Mouse (Mus musculus): ENCODE results near the gene Atad5.
"Not testable (repeated sequence)": the region's sequence is repeated elsewhere in the genome, so short reads cannot be mapped to it uniquely, and the experiment has no call there.

Gene Atad5

GRCm38 (mm10) chr11:80081786-80082319 lies 7.3 kb upstream of the Atad5 start:
- DNase-seq (ENCODE audit: low spot score), result no peak

DNA sequence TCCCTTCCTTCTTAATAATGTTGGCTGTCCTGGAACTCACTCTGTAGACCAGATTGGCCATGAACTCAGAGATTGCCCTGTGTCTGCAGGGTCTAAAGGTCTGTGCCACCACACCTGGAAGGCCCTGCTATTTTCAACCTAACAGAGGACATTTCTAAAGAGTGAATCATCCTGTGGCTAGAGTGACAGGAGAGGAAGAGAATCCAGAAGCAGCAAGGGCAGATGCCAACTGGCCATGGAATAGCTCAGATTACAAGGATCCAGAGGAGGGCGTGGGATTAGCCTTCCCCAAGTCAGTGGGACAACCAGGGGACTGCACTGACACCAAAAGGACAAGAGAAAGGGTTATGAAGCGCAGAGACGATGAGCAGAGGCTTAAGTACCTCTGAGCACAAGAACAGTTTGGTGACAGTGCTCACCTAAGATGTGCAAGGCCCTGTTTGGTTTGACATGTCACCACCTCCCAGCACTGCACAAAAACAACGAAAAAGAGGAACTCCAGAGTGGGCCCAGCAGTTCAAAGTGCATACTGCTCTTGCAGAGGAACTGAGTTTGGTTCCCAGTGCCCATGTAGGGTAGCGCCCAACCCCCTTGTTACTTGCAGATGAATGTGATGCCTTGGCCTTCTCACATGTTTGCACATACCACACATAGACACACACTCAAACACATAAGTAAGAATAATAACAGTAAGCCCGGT lies 3.7 kb upstream of the Atad5 start:
- no peak for DNase-seq (ENCODE audit: low spot score)

GRCm38 (mm10) chr11:80086844-80087243 lies 2.4 kb upstream of the Atad5 start:
- DNase-seq (ENCODE audit: low spot score), result peak; percentile 94

- peak; percentile 38 for DNase-seq (ENCODE audit: low spot score)
These were observed 616 bp downstream of the Atad5 start for GRCm38 (mm10) chr11:80089817-80090214.

- no peak for DNase-seq (ENCODE audit: low spot score)
These were observed 1.5 kb downstream of the Atad5 start for GRCm38 (mm10) chr11:80090555-80091164.

GRCm38 (mm10) chr11:80098444-80099056 lies 9.3 kb downstream of the Atad5 start:
- no peak for DNase-seq (ENCODE audit: low spot score)

GRCm38 (mm10) chr11:80101298-80101697 lies 12.1 kb downstream of the Atad5 start:
- DNase-seq (ENCODE audit: low spot score), result no peak

DNA sequence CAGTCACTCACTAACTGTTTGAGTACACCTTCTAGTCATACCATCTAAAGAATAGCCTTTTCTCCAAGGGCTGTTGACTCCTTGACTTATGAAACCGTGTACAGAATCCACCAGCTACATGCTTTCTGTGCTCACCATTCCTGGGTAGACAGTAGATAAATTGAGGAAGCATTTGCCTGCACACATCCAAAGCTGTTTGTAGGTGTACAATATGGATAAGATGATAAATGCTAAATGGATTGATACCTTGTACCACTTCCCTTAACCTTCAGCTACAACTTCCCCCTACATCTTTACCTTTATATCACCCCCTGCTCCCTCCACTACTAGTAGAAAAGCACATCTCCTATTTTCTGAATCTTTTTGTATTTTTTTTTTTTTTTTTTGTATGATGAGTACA lies 15.2 kb downstream of the Atad5 start:
- no peak for DNase-seq (ENCODE audit: low spot score)

- DNase-seq (ENCODE audit: low spot score), result no peak
These were observed 27.2 kb downstream of the Atad5 start for GRCm38 (mm10) chr11:80116411-80116810.

- no peak for DNase-seq (ENCODE audit: low spot score)
These were observed 42.9 kb downstream of the Atad5 start for GRCm38 (mm10) chr11:80132050-80132449.

DNA sequence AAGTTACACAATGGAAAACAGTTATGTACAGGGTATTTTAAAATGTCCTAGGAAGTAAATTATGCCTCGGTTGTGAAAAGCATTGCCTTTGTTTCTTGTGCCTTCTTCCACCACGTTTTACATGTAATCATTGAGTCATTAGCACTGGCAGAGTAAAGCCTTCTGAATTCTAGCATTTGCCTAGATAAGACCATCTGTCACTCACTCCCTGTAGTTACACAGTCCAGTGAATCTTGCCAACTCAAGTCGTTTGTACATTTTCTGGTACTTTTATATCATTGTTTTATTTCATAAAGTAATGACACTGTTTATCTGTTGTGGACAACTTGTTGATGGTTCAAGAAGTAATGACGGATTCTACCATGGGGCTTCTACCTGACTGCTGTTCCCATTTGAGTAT lies 45.5 kb downstream of the Atad5 start:
- no peak for DNase-seq (ENCODE audit: low spot score)

DNA sequence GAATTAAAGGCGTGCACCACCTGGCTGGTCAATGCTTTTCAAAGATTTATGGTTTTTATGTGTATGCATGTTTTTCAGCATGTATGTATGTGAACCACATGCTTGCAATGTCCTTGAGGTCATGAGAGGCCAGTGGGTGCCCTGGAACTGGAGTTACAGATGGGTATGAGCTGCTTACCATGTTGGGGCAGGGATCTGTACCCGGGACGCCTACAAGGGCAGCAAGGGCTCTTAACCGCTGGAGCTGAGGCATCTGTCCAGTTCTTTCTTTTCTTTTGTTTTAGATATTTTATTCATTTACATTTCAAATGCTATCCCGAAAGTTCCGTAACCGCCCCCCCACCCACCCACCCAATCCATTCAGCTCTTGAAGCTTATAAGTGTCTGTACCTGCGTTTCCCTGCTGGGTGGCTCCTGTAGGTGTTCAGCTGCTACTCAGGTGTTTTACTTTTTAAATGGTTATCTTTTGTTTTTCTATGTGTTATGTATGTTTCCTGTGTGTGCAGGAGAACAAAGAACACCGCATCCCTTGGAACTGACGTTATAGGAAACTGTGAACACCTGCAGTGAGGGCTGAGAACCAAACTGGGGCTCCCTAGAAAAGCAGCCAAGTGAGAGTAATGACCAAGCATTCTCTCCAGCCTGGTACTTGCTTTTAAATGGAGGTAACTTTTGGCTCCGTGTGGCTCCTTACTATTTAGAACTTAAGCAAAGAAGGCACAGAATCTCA lies 46.9 kb downstream of the Atad5 start:
- DNase-seq (ENCODE audit: low spot score), result no peak

- no peak for DNase-seq (ENCODE audit: low spot score)
These were observed 47.6 kb downstream of the Atad5 start for GRCm38 (mm10) chr11:80136786-80137185.

- DNase-seq (ENCODE audit: low spot score), result no peak
These were observed 48.6 kb downstream of the Atad5 start for GRCm38 (mm10) chr11:80137773-80138172.

DNA sequence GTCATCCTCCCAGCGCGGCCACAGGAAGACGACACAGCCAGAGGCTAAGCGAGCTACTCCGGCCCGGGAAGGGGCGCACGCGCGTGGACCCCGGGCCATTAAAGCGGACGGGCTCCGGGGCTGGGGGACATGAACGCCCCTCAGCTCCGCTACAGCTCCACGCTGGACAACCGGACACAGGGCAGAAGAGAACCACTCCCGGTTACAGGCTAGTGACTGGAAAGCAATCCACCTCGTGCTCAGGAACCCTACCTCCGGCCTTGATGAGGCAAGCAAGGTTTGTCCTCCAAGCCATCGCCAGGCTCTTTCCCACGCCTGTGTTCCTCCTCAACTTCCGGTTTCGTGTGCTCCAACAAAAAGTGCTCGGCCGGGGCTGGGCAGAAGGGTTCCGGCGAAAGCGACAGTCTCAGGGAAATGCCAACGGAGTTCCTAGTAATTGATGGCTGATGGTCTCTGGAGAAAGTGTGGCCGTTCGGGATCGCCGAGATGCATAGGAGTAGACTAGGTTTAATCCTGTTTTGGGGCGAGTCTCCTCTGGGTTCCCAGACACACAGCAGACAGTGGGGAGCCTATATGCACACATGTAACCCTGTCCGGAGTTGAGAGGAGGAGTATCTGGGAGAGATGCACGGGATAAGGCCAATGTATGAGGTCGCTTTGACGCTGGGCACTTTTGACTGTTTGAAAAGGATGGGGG lies 52.8 kb downstream of the Atad5 start, which contains the start of gene Tefm:
Tefm (minus strand) TSS at position 351 of the 697 bp plus-strand sequence.
- DNase-seq (ENCODE audit: low spot score), result peak; percentile 95

GRCm38 (mm10) chr11:80142872-80143271 lies 53.7 kb downstream of the Atad5 start:
- DNase-seq (ENCODE audit: low spot score), result no peak

DNA sequence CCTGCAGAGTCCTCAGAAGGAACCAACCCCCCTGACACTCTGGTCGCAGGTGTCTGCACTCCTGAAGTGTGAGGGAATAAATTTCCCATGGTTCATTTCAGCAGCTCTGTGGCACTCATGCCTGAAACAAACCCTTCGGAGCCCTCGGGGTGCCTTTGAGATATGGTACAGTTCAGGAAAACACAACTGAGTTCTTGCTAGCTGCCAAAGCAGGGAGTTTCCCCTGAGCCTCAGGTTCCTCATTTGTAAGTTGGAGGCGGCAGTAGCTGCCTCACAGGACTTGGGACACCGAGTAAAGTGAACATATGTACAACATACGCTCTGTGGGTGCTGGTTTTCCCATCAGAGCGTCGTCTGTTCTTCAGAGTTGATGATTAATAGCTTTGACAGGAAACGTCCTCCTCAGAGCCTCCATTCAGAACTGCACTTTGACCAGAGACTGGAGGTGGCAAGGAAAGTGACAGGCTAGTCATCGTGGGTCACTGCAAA lies 56.6 kb downstream of the Atad5 start:
- no peak for DNase-seq (ENCODE audit: low spot score)

DNA sequence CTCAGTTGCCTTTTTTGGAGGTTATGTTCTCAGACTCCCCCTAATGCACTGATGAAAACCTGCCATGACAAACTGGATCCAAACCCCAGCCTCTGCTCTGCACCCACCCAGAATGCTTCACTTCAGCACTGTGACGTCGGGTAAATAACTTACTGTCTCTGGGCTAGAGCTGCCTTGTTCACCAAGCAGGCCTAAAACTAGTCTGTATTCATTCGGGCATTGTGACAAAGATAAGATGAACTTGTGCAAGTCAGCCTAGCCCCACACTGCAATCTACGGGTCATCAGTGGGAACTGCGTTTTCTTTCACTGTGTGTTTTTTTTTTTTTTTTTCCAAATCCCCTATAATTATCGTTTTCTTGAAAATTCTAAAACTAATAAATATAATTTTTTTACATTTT lies 58.5 kb downstream of the Atad5 start:
- no peak for DNase-seq (ENCODE audit: low spot score)

DNA sequence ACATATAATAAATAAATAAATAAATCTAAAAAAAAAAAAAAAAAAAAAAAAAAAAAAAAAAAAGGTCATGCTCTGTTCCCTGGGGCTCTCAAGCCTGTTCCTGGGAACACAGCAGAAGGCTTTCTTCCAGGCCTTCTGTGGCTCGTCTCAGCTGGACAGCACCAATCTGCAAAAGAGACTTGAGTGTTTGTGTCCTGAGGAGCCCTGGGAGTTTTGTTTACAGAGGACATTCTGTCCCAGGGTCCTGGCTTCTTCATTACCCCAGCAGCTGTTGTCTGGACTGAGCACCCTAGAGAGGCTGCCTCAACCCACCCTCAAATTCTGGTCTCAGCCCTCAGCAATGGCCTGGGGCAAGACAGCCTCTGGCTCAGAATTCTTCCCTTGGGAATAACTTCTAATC lies 59.1 kb downstream of the Atad5 start:
- peak; percentile 6 for DNase-seq (ENCODE audit: low spot score)

DNA sequence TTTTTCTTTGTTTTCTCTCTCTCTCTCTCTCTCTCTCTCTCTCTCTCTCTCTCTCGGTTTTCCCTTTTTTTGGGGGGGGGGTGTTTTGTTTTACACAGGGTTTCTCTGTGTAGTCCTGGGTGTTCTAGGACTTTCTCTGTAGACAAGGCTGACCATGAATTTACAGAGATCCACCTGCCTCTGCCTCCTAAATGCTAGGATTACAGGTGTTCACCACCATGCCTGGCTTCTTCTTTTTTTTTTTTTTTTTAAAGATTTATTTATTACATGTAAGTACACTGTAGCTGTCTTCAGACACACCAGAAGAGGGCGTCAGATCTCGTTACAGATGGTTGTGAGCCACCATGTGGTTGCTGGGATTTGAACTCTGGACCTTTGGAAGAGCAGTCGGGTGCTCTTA lies 59.8 kb downstream of the Atad5 start:
- not testable (repeated sequence) for DNase-seq (ENCODE audit: low spot score)

DNA sequence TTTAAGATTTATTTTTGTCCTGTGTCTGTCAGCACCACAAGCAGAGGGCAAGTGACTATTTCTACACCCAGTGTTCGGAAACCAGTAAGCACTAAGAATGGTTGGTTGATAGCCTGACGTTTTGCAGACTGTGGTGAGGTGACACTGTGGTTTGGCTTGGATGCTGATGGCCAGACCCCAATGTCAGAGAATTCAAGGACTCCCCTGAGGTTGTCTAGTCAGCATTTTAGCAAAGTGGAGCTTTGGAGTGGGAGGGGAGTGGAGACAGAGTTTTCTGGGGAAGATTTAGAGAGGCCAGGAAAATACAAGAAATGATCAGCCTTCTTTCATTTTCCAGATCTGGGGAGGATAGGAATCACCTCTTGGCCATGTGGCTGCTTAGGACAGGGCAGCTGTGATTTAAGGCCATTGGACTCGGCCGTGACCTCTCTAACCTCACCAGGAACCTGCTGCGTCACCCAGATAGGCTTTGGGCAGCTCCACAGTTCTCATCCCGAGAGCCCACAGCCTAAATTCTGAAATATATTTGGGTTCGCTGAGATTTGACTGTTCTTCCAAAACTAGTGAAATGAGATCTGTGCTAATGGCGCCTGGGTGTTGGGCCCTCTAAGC lies 60.3 kb downstream of the Atad5 start:
- DNase-seq (ENCODE audit: low spot score), result no peak

All from embryo, embryonic 10.5 days (tissue).